Mouse (Mus musculus): ENCODE data around the gene Gtf2ird1. TPM values are rescaled to one million over a fixed set of nuclear protein-coding genes. Genes with fewer than 3 reads are reported as not detected.

The Gtf2ird1 gene
- polyA plus RNA-seq, 1 experiment from 2014 or later, result 73.7 TPM

DNA sequence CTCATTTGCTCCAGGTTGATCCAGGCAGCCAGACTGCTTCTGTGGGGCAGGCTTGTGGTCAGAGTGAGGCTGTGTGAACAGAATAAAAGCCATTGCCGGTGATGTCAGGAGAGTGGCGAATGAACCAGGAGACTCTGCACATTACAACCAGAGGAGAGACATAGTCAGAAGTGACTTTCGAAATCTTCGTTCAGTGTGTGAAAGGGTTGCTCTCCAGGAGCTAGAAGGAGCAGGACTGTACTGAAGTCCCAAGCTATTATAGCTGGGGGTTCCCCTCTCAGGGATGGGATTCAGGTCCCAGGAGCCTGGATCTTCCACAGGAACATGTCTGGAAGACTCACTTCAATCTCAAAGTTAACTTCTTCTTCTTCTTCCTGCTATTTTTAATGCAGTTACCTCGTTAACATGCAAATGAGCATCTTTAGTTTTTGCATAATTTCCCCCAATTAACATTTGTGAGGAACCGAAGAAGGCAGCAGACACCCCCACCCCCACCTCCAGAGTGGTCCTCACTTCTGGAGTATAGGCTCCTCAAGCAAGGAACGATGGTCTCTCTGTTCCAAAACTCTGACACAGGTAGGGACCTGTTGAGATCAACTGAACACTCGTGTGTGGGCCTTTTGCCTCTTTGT is 14.1 kb upstream of the Gtf2ird1 start:
- Histone ChIP-seq H3K4me3 (no peak overlapping the region), H3K9ac (no peak overlapping the region), H3K27ac (replicated peaks) (no peak overlapping the region), H3K9me3 (no peaks in the 10 kb centered on the region), H3K4me2 (no peak overlapping the region), H3K36me3 (no peaks in the 10 kb centered on the region), H3K27me3 (no peaks in the 10 kb centered on the region), H3K4me1 (replicated peaks) (peaks cover 15% of the 10 kb centered on the region)
- no peak for ATAC-seq (ENCODE audit: low FRiP score, low read depth)
- WGBS, result 77% methylated on average over 8 of the region's 8 CpGs

DNA sequence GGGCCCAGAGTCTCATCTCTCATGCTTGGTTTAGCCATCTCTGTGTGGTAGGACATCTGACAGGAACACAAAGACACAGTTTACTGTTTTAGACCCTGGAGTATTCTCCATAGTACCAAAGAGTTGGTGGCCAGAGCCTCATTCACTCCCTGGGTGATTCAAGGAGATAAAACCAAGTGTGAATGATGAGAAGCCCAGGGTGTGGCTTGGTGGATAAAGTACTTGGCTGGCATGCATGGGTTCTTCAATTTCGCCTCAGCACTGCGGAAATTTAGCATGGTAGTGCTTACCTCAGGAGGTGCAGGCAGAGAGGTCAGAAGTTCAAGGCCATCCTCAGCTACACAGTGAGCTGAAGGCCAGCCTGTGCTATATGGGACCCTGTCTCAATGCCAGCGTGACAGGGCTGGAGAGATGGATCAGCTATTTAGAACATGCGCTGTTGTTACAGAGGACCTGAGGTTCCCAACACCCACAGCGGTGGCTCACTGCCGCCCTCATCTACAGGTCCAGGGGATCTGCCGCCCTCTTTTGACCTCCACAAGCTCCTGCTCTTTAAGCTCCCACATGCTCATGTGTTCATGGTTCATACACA is 13.1 kb upstream of the Gtf2ird1 start:
- Histone ChIP-seq H3K27ac (replicated peaks) (no peak overlapping the region), H3K9ac (no peak overlapping the region), H3K9me3 (no peaks in the 10 kb centered on the region), H3K27me3 (no peaks in the 10 kb centered on the region), H3K36me3 (no peaks in the 10 kb centered on the region), H3K4me3 (no peak overlapping the region), H3K4me1 (replicated peaks) (peaks cover 15% of the 10 kb centered on the region), H3K4me2 (no peak overlapping the region)
- 85% methylated on average over 7 of the region's 7 CpGs for WGBS
- ATAC-seq (ENCODE audit: low FRiP score, low read depth), result no peak

DNA sequence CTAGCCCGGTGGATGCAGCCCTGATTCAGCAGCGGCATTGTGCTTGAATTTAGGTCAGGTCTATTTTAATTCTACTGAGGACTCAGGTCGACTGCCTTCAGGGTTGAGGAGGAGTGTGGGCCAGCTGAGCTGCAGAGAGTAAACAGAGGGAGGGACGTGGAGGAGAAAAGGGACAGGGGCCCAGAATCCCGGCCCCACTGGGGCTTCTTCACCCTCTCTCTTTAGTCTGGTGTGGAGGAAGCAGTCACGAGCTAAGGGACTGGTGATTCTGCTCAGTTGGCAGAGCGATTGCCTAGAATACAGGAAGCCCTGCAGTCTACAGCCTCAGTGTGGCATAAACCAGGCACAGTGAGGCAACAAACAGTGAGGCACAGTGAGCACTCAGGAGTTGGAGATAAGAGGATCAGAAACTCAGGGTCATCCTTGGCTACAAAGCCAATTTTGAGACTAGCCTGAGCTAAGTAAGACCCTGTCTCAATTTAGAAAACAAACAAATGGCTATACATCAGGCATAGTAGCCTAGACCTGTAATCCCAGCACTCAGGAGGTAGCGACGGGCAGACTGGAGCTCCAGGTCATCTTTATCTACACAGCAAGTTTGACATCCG is 11.7 kb upstream of the Gtf2ird1 start:
- Histone ChIP-seq H3K4me3 (no peak overlapping the region), H3K9ac (no peak overlapping the region), H3K9me3 (no peaks in the 10 kb centered on the region), H3K27me3 (no peaks in the 10 kb centered on the region), H3K4me2 (no peak overlapping the region), H3K4me1 (replicated peaks) (peaks cover 15% of the 10 kb centered on the region), H3K27ac (replicated peaks) (peak overlapping the region; percentile 52; the same call in 1 of the 2 replicates), H3K36me3 (no peaks in the 10 kb centered on the region)
- WGBS, result 63% methylated on average over 10 of the region's 10 CpGs
- no peak for ATAC-seq (ENCODE audit: low FRiP score, low read depth)

DNA sequence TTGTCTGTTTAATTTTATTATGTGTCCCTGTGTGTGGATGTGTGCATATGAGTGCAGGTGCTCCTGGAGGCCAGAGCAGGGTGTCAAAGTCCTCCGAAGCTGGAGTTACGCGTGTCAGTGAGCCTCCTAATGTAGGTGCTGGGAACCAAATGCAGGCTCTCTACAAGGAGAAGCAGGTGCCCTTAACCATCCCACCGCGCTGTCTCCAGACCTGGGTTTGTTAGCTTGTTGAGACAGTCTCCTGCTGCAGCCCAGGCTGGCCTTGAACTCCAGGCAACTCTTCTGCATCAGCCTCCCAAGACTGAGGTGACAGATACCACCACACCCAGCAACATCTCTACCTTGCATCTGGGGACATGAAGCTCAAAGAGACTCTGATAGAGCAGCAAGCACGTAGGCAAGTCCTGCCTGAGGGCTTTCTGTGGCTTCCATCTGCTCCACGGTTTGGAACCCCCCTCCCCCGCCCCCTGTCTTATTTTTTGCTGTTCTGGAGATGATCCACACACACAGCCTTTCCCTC is 10.6 kb upstream of the Gtf2ird1 start:
- Histone ChIP-seq H3K27ac (replicated peaks) (peak overlapping the region; percentile 68), H3K9me3 (no peaks in the 10 kb centered on the region), H3K27me3 (no peaks in the 10 kb centered on the region), H3K4me1 (replicated peaks) (peaks cover 15% of the 10 kb centered on the region), H3K4me3 (no peak overlapping the region), H3K9ac (no peak overlapping the region), H3K4me2 (no peak overlapping the region), H3K36me3 (no peaks in the 10 kb centered on the region)
- WGBS, result 59% methylated on average over 8 of the region's 8 CpGs
- 0 out of 2 replicates have a peak, but pooled peaks have one; percentile 9 for ATAC-seq (ENCODE audit: low FRiP score, low read depth)

DNA sequence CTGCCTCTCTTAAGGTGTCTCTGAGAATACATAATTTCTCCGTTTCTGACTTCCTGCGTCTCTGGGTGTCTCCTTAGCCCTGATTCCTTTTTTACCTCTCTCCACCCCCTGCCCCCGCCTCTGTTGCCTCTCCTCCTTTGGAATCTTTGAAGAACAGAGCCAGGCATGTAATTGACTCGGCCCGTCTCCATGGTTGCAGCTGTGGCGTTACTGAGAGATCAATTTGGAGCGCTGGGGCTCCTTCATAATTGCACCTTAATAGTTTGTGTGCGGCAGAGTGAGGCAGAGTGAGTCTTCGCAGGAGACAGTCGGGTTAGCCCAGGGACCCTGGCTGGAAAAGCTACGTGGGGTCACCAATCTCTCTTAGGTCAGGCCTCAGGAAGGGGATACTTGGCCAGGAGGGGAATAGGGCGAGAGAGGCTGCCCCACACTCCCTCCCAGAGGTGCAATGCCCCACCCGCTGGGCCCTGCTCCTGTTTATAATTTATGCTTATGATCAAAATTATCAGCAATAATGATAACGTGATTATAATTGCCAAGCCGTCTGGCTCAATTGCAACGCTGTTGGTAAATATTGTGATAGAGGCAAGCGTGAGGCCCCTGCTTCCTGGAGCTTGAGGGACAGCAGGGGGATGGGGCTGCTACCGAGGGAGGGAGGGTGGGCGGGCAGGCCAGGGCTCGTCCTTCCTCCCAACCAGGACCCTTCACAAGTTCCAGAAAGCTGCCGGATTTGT is 9.9 kb upstream of the Gtf2ird1 start:
- ATAC-seq (ENCODE audit: low FRiP score, low read depth), result peak; percentile 66; the same call in 1 of the 2 replicates
- WGBS, result 13% methylated on average over 21 of the region's 21 CpGs
- no peaks in the 10 kb centered on the region for H3K27me3 ChIP-seq

DNA sequence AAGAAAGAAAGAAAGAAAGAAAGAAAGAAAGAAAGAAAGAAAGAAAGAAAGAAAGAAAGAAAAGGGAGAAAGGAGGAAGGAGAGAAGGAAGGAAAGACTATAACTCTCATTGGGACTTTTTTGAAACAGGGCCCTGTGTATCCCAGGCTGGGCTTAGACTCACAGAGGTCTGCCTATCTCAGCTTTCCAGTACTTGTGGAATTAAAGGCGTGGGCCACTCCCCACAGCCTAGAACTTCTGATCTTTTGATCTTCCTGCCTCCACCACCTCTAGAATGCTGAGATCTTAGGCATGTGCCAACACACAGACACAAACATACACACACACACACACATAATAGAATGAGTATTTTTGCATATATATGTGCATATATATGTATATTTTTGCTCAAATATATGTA is 8.7 kb upstream of the Gtf2ird1 start:
- 95% methylated on average over 1 of the region's 1 CpGs for WGBS
- Histone ChIP-seq H3K9me3 (no peaks in the 10 kb centered on the region), H3K9ac (no peak overlapping the region), H3K36me3 (no peaks in the 10 kb centered on the region), H3K4me3 (no peak overlapping the region), H3K27ac (replicated peaks) (no peak overlapping the region), H3K4me2 (no peak overlapping the region), H3K4me1 (replicated peaks) (peaks cover 15% of the 10 kb centered on the region), H3K27me3 (no peaks in the 10 kb centered on the region)
- no peak for ATAC-seq (ENCODE audit: low FRiP score, low read depth)

More for the DNA sequence above, 9.9 kb upstream of the Gtf2ird1 start:
- Histone ChIP-seq H3K27ac (replicated peaks) (peak overlapping the region; percentile 68), H3K9me3 (no peaks in the 10 kb centered on the region), H3K4me2 (peak overlapping the region; percentile 14), H3K36me3 (no peaks in the 10 kb centered on the region), H3K4me3 (no peak overlapping the region), H3K4me1 (replicated peaks) (peaks cover 15% of the 10 kb centered on the region), H3K9ac (no peak overlapping the region)

DNA sequence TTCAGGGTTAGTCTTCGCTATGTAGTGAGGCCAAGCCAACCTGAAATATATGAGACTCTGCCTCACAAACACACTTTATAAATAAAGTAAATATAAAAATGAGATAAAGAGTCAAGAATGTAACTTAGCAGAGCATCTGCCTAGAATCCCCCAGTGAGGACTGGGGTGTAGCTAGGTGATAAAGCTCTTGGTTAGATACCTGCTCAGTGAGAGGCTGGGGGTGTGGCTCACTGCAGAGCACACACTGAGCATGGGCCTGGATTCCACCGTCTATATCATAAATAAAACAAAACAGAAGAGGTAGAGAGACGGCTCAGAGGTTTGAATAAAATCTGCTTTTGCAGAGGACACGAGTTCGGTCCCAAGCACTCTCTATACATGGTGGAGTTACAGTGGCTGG is 7.7 kb upstream of the Gtf2ird1 start:
- no peak for ATAC-seq (ENCODE audit: low FRiP score, low read depth)
- no peak overlapping the region for H3K9ac ChIP-seq
- no peaks in the 10 kb centered on the region for H3K9me3 ChIP-seq
- H3K36me3 ChIP-seq, result no peaks in the 10 kb centered on the region
- WGBS, result 86% methylated on average over 5 of the region's 5 CpGs
- no peak overlapping the region for H3K4me2 ChIP-seq
- H3K27ac ChIP-seq (replicated peaks), result no peak overlapping the region
- H3K4me3 ChIP-seq, result no peak overlapping the region
- H3K27me3 ChIP-seq, result no peaks in the 10 kb centered on the region
- peaks cover 15% of the 10 kb centered on the region for H3K4me1 ChIP-seq (replicated peaks)

DNA sequence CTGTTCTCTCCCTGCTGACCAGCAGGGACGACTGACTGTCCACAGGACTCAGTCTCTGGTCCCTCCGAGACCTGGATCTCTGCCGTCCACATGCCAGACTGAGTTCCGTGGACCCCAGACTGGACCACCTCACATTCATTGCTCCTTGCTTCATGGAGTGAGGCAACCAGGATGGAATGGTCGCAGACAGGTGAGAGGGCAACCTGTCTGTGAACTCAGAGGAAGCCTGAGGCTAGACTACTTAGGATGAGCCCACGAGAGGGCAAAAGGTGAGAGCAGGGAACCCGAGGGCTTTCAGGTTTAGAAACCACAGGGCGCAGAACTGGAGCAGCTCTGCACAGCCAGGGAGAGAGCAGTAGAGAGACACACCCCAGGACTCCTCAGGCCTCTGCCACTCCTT is 6.2 kb upstream of the Gtf2ird1 start:
- H3K27me3 ChIP-seq, result no peaks in the 10 kb centered on the region
- H3K4me3 ChIP-seq, result no peak overlapping the region
- H3K27ac ChIP-seq (replicated peaks), result no peak overlapping the region
- no peak overlapping the region for H3K9ac ChIP-seq
- H3K4me2 ChIP-seq, result no peak overlapping the region
- no peak for ATAC-seq (ENCODE audit: low FRiP score, low read depth)
- H3K36me3 ChIP-seq, result no peaks in the 10 kb centered on the region
- peaks cover 15% of the 10 kb centered on the region for H3K4me1 ChIP-seq (replicated peaks)
- 84% methylated on average over 8 of the region's 8 CpGs for WGBS
- no peaks in the 10 kb centered on the region for H3K9me3 ChIP-seq

DNA sequence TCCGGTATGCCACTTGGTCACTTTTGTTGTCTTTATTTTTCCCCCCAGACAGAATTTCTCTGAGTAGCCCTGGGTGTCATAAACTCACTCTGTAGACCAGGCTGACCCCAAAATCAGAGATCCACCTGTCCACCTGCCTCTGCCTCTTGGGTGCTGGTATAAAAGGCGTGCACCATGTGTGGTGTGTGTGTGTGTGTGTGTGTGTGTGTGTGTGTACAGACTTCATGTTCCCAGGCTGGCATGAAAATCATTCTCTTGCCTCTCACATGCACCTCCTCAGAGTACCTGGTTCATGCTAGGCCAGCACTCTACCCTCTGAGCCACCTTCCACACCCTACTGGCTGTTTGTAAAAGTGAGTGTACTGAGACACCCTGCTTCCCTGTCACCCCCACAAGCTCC is 5.8 kb upstream of the Gtf2ird1 start:
- no peak for ATAC-seq (ENCODE audit: low FRiP score, low read depth)
- Histone ChIP-seq H3K4me1 (replicated peaks) (peaks cover 15% of the 10 kb centered on the region), H3K27ac (replicated peaks) (no peak overlapping the region), H3K9me3 (no peaks in the 10 kb centered on the region), H3K27me3 (no peaks in the 10 kb centered on the region), H3K4me3 (no peak overlapping the region), H3K36me3 (no peaks in the 10 kb centered on the region), H3K9ac (no peak overlapping the region), H3K4me2 (no peak overlapping the region)
- WGBS, result 95% methylated on average over 2 of the region's 2 CpGs

DNA sequence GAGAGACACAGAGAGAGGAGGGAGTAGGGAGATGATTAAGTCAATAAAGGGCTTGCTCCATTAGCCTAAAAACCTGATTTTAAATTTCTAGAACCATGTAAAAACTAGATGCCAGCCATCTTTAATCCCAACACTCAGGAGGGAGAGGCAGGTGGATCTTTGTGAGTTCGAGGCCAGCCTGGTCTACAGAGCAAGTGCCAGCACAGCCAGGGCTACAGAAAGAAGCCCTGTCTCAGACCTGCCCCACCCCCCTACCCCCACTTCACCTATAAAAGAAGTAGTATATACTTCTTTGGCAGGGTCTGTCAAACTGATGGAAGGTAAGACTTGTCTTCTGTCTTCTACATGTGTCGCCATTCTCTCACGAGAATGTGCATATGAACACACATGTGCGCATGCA is 4.0 kb upstream of the Gtf2ird1 start:
- H3K9me3 ChIP-seq, result no peaks in the 10 kb centered on the region
- no peaks in the 10 kb centered on the region for H3K27me3 ChIP-seq
- no peaks in the 10 kb centered on the region for H3K36me3 ChIP-seq
- 93% methylated on average over 4 of the region's 4 CpGs for WGBS
- H3K4me3 ChIP-seq, result no peak overlapping the region
- no peak overlapping the region for H3K9ac ChIP-seq
- H3K4me2 ChIP-seq, result no peak overlapping the region
- no peak for ATAC-seq (ENCODE audit: low FRiP score, low read depth)
- H3K27ac ChIP-seq (replicated peaks), result no peak overlapping the region
- peaks cover 4% of the 10 kb centered on the region; the same call in 1 of the 2 replicates for H3K4me1 ChIP-seq (replicated peaks)

DNA sequence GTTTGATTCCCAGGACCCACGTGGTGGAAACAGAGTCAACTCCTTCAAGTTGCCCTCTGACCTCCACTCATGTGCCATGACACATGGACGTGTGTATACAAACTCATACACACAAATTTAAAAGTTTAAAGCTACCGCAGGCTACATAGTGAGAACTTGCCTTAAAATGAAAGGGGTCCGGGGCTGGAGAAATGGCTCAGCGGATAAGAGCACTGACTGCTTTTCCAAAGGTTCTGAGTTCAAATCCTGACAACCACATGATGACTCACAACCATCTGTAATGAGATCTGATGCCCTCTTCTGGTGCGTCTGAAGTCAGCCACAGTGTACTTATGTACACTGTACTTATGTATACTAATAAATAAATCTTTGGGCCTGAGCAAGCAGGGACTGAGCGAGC is 2.6 kb upstream of the Gtf2ird1 start:
- WGBS, result 93% methylated on average over 7 of the region's 7 CpGs
- no peak for ATAC-seq (ENCODE audit: low FRiP score, low read depth)

DNA sequence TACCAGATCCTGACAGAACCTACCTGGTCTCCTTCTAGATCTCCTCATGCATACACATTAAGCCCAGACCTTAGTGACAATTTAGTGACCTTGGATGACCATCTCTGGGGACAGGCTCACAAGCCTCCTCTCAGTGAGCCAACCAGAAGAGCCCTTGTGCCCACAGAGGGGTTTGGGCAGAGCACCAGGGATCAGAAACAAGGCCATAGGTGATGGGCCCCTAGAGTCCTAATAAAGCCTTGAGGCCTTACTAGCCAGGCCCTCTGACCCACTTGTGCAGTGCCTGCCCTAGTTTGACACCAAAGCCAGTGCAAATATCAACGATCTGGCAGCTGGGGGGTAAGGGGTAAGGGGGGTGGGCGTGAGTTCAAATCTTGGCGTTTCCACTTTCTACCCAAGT is 1.9 kb upstream of the Gtf2ird1 start:
- Histone ChIP-seq H3K36me3 (no peaks in the 10 kb centered on the region), H3K4me3 (no peak overlapping the region), H3K27ac (replicated peaks) (no peak overlapping the region), H3K27me3 (no peaks in the 10 kb centered on the region), H3K9me3 (no peaks in the 10 kb centered on the region), H3K9ac (no peak overlapping the region), H3K4me2 (no peak overlapping the region), H3K4me1 (replicated peaks) (peaks cover 24% of the 10 kb centered on the region)
- 92% methylated on average over 3 of the region's 3 CpGs for whole genome bisulfite sequencing
- ATAC-seq (ENCODE audit: low FRiP score, low read depth), result no peak

More for the DNA sequence above, 2.6 kb upstream of the Gtf2ird1 start:
- H3K4me1 ChIP-seq (replicated peaks), result peaks cover 18% of the 10 kb centered on the region
- no peak overlapping the region for H3K4me3 ChIP-seq
- H3K27me3 ChIP-seq, result no peaks in the 10 kb centered on the region
- H3K4me2 ChIP-seq, result no peak overlapping the region
- no peaks in the 10 kb centered on the region for H3K9me3 ChIP-seq
- H3K9ac ChIP-seq, result no peak overlapping the region
- H3K27ac ChIP-seq (replicated peaks), result no peak overlapping the region
- no peaks in the 10 kb centered on the region for H3K36me3 ChIP-seq
